Mouse (Mus musculus) midbrain, embryonic 13.5 days (tissue): ENCODE measurements around the gene Fam13a. TPM values are rescaled to one million over a fixed set of nuclear protein-coding genes. Genes with fewer than 3 reads are reported as not detected.

Source experiments
- ATAC-seq: fragments of 200-750 bp; cut with Nextera tagmentation; 2 replicates; pipeline ENCODE4 v1.8.0; 2017; ENCODE audit warnings: mild to moderate bottlenecking, moderate TSS enrichment, moderate library complexity
- H3K27ac ChIP-seq: fragments of 300-500 bp; sonication (generic); 2 replicates; pipeline ENCODE4 v1.5.1; 2015; ENCODE audit warnings: inconsistent platforms, mild to moderate bottlenecking, moderate library complexity
- H3K27me3 ChIP-seq: fragments of 300-500 bp; sonication (generic); 2 replicates; pipeline ENCODE4 v1.6.1; 2015; ENCODE audit warnings: mild to moderate bottlenecking, inconsistent platforms
- H3K36me3 ChIP-seq: fragments of 300-500 bp; sonication (generic); 2 replicates; pipeline ENCODE4 v1.6.1; 2015; ENCODE audit warnings: mild to moderate bottlenecking, inconsistent platforms
- H3K4me1 ChIP-seq: fragments of 300-500 bp; sonication (generic); replicated peaks from 2 replicates; pipeline ENCODE4 v1.6.1; 2015; ENCODE audit warnings: inconsistent platforms
- H3K4me2 ChIP-seq: fragments of 300-500 bp; sonication (generic); replicated peaks from 2 replicates; pipeline ENCODE4 v1.6.1; 2015; ENCODE audit warnings: moderate library complexity, mild to moderate bottlenecking, inconsistent platforms
- H3K4me3 ChIP-seq: fragments of 300-500 bp; sonication (generic); replicated peaks from 2 replicates; pipeline ENCODE4 v1.5.1; 2015; ENCODE audit warnings: mild to moderate bottlenecking, inconsistent platforms
- H3K9ac ChIP-seq: fragments of 300-500 bp; sonication (generic); replicated peaks from 2 replicates; pipeline ENCODE4 v1.6.1; 2015; ENCODE audit warnings: mild to moderate bottlenecking, inconsistent platforms
- H3K9me3 ChIP-seq: fragments of 300-500 bp; sonication (generic); 2 replicates; pipeline ENCODE4 v1.6.1; 2016; ENCODE audit warnings: mild to moderate bottlenecking, inconsistent platforms
- WGBS: fragments of 180-500 bp; shearing (Covaris S2); methylation state at CpG from one replicate; pipeline ENCODE4 v1.1.7; 2015; 5-methylcytosine and 5-hydroxymethylcytosine counted together
- polyA plus RNA-seq: library from polyadenylated mRNA; unstranded; fragments of >200 nt; fragmentation: Nextera tagmentation; extraction: Ambion mirVana; gene quantifications from 2 replicates; pipeline ENCODE4 v1.2.1, GENCODE M21; 2015

Fam13a gene
- polyA plus RNA-seq, 1 experiment from 2014 or later = 8.6 TPM

GRCm38 (mm10) chr6:59024806-59025205 is 457 bp upstream of the Fam13a start:
- 29% methylated on average over 3 of the region's 3 CpGs for WGBS
- no peaks in the 10 kb centered on the region for H3K27me3 ChIP-seq
- H3K9ac ChIP-seq = peak overlapping the region; percentile 71; the same call in 1 of the 2 replicates
- no peaks in the 10 kb centered on the region for H3K36me3 ChIP-seq
- no peaks in the 10 kb centered on the region for H3K9me3 ChIP-seq
- H3K4me3 ChIP-seq = peak overlapping the region; percentile 59
- ATAC-seq = peak; percentile 28
- H3K4me2 ChIP-seq = peak overlapping the region; percentile 58
- H3K4me1 ChIP-seq = peaks cover 11% of the 10 kb centered on the region
- no peak overlapping the region; the same call in 1 of the 2 replicates for H3K27ac ChIP-seq

- WGBS = 49% methylated on average over 6 of the region's 6 CpGs
- H3K9ac ChIP-seq = peak overlapping the region; percentile 71
- H3K4me1 ChIP-seq = peaks cover 11% of the 10 kb centered on the region
- H3K4me2 ChIP-seq = peak overlapping the region; percentile 58
- peak overlapping the region; percentile 59 for H3K4me3 ChIP-seq
- no peaks in the 10 kb centered on the region for H3K9me3 ChIP-seq
- peak; percentile 24 for ATAC-seq
- peak overlapping the region; percentile 67 for H3K27ac ChIP-seq
- H3K27me3 ChIP-seq = no peaks in the 10 kb centered on the region
- no peaks in the 10 kb centered on the region for H3K36me3 ChIP-seq
Measured at GRCm38 (mm10) chr6:59023455-59024163, 740 bp downstream of the Fam13a start.

GRCm38 (mm10) chr6:59022621-59023020 is 1.7 kb downstream of the Fam13a start:
- Histone ChIP-seq H3K9me3 (no peaks in the 10 kb centered on the region), H3K27ac (no peak overlapping the region), H3K4me2 (0 out of 2 replicates have a peak overlapping the region, but pooled peaks have one; percentile 9), H3K36me3 (no peaks in the 10 kb centered on the region), H3K9ac (no peak overlapping the region), H3K4me3 (no peak overlapping the region), H3K4me1 (peaks cover 11% of the 10 kb centered on the region), H3K27me3 (no peaks in the 10 kb centered on the region)
- no peak for ATAC-seq
- WGBS = 81% methylated on average over 2 of the region's 2 CpGs

- Histone ChIP-seq H3K27me3 (no peaks in the 10 kb centered on the region), H3K27ac (no peak overlapping the region), H3K9ac (no peak overlapping the region), H3K4me3 (no peak overlapping the region), H3K4me2 (no peak overlapping the region), H3K9me3 (no peaks in the 10 kb centered on the region), H3K36me3 (no peaks in the 10 kb centered on the region), H3K4me1 (peaks cover 11% of the 10 kb centered on the region)
- no peak for ATAC-seq
- 84% methylated on average over 2 of the region's 2 CpGs for WGBS
Measured at GRCm38 (mm10) chr6:59020346-59020745, 4.0 kb downstream of the Fam13a start.

- H3K4me3 ChIP-seq = no peak overlapping the region
- no peak overlapping the region for H3K9ac ChIP-seq
- H3K27ac ChIP-seq = no peak overlapping the region
- no peak overlapping the region for H3K4me2 ChIP-seq
- no peaks in the 10 kb centered on the region for H3K9me3 ChIP-seq
- peaks cover 11% of the 10 kb centered on the region for H3K4me1 ChIP-seq
- H3K27me3 ChIP-seq = no peaks in the 10 kb centered on the region
- 78% methylated on average over 1 of the region's 1 CpGs for whole genome bisulfite sequencing
- no peaks in the 10 kb centered on the region for H3K36me3 ChIP-seq
- no peak for ATAC-seq
Measured at GRCm38 (mm10) chr6:59019847-59020246, 4.5 kb downstream of the Fam13a start.

- no peak overlapping the region for H3K27ac ChIP-seq
- peak; percentile 62 for ATAC-seq
- no peaks in the 10 kb centered on the region for H3K9me3 ChIP-seq
- H3K36me3 ChIP-seq = no peaks in the 10 kb centered on the region
- WGBS = 73% methylated on average over 1 of the region's 1 CpGs
- H3K4me2 ChIP-seq = no peak overlapping the region
- H3K9ac ChIP-seq = no peak overlapping the region
- H3K27me3 ChIP-seq = no peaks in the 10 kb centered on the region
- no peaks in the 10 kb centered on the region for H3K4me1 ChIP-seq
- H3K4me3 ChIP-seq = no peak overlapping the region
Measured at GRCm38 (mm10) chr6:59016336-59016832, 8.0 kb downstream of the Fam13a start.

- no peak overlapping the region for H3K4me3 ChIP-seq
- no peak overlapping the region for H3K9ac ChIP-seq
- H3K9me3 ChIP-seq = no peaks in the 10 kb centered on the region
Measured at GRCm38 (mm10) chr6:59014760-59015159, 9.6 kb downstream of the Fam13a start.

GRCm38 (mm10) chr6:59014088-59014759 is 10.1 kb downstream of the Fam13a start:
- WGBS = 88% methylated on average over 8 of the region's 8 CpGs
- Histone ChIP-seq H3K9me3 (no peaks in the 10 kb centered on the region), H3K27ac (no peak overlapping the region), H3K9ac (no peak overlapping the region), H3K27me3 (no peaks in the 10 kb centered on the region), H3K4me1 (no peaks in the 10 kb centered on the region), H3K36me3 (no peaks in the 10 kb centered on the region), H3K4me3 (no peak overlapping the region), H3K4me2 (no peak overlapping the region)
- ATAC-seq = no peak

More at GRCm38 (mm10) chr6:59014760-59015159, 9.6 kb downstream of the Fam13a start:
- no peak for ATAC-seq
- Histone ChIP-seq H3K4me1 (no peaks in the 10 kb centered on the region), H3K36me3 (no peaks in the 10 kb centered on the region), H3K27ac (no peak overlapping the region), H3K27me3 (no peaks in the 10 kb centered on the region), H3K4me2 (no peak overlapping the region)
- WGBS = 78% methylated on average over 2 of the region's 2 CpGs

GRCm38 (mm10) chr6:59010792-59011191 is 13.6 kb downstream of the Fam13a start:
- H3K4me3 ChIP-seq = no peak overlapping the region
- H3K9me3 ChIP-seq = no peaks in the 10 kb centered on the region
- no peak overlapping the region for H3K9ac ChIP-seq
- H3K36me3 ChIP-seq = no peaks in the 10 kb centered on the region
- no peaks in the 10 kb centered on the region for H3K27me3 ChIP-seq
- 95% methylated on average over 3 of the region's 3 CpGs for WGBS
- ATAC-seq = no peak
- H3K4me2 ChIP-seq = no peak overlapping the region
- H3K27ac ChIP-seq = no peak overlapping the region
- no peaks in the 10 kb centered on the region for H3K4me1 ChIP-seq

- 95% methylated on average over 5 of the region's 5 CpGs for WGBS
- no peak for ATAC-seq
- Histone ChIP-seq H3K27ac (no peak overlapping the region), H3K36me3 (no peaks in the 10 kb centered on the region), H3K27me3 (no peaks in the 10 kb centered on the region), H3K4me1 (no peaks in the 10 kb centered on the region), H3K4me3 (no peak overlapping the region), H3K4me2 (no peak overlapping the region), H3K9ac (no peak overlapping the region), H3K9me3 (no peaks in the 10 kb centered on the region)
Measured at GRCm38 (mm10) chr6:59004630-59005029, 19.7 kb downstream of the Fam13a start.

GRCm38 (mm10) chr6:58999044-58999453 is 25.3 kb downstream of the Fam13a start:
- Histone ChIP-seq H3K9me3 (no peaks in the 10 kb centered on the region), H3K27ac (no peak overlapping the region), H3K36me3 (no peaks in the 10 kb centered on the region), H3K4me3 (no peak overlapping the region), H3K4me2 (no peak overlapping the region), H3K27me3 (no peaks in the 10 kb centered on the region), H3K4me1 (no peaks in the 10 kb centered on the region), H3K9ac (no peak overlapping the region)
- ATAC-seq = no peak
- WGBS = 45% methylated on average over 4 of the region's 4 CpGs

- no peak for ATAC-seq
- WGBS = 56% methylated on average over 4 of the region's 4 CpGs
- no peak overlapping the region for H3K27ac ChIP-seq
Measured at GRCm38 (mm10) chr6:58998528-58998927, 25.8 kb downstream of the Fam13a start.

More at GRCm38 (mm10) chr6:58998528-58998927, 25.8 kb downstream of the Fam13a start:
- no peaks in the 10 kb centered on the region for H3K36me3 ChIP-seq
- no peaks in the 10 kb centered on the region for H3K9me3 ChIP-seq
- H3K4me3 ChIP-seq = no peak overlapping the region
- H3K4me1 ChIP-seq = no peaks in the 10 kb centered on the region
- no peaks in the 10 kb centered on the region for H3K27me3 ChIP-seq
- no peak overlapping the region for H3K4me2 ChIP-seq
- H3K9ac ChIP-seq = no peak overlapping the region
